Mouse (Mus musculus) kidney, embryonic 14.5 days (tissue): ENCODE results near the gene Ramp2. TPM values are rescaled to one million over a fixed set of nuclear protein-coding genes. Genes with fewer than 3 reads are reported as not detected.

Experiments used
- ATAC-seq: fragments of 200-750 bp; cut with Nextera tagmentation; 2 replicates; pipeline ENCODE4 v1.8.0; 2017; ENCODE audit warnings: moderate number of reproducible peaks, mild to moderate bottlenecking, moderate TSS enrichment, moderate library complexity; ENCODE audit not compliant: low FRiP score, low TSS enrichment
- H3K27ac ChIP-seq: fragments of 300-500 bp; sonication (generic); 2 replicates; pipeline ENCODE4 v1.5.1; 2014; ENCODE audit warnings: low read depth, mild to moderate bottlenecking, low read length, moderate library complexity, mixed read lengths
- H3K27me3 ChIP-seq: fragments of 300-500 bp; sonication (generic); 2 replicates; pipeline ENCODE4 v1.6.1; 2014; ENCODE audit warnings: mild to moderate bottlenecking, low read length; ENCODE audit not compliant: control insufficient read depth, insufficient read depth
- H3K36me3 ChIP-seq: fragments of 300-500 bp; sonication (generic); 2 replicates; pipeline ENCODE4 v1.6.1; 2014; ENCODE audit warnings: low read length, mixed read lengths; ENCODE audit not compliant: control insufficient read depth, insufficient read depth
- H3K4me1 ChIP-seq: fragments of 300-500 bp; sonication (generic); 2 replicates; pipeline ENCODE4 v1.6.1; 2014; ENCODE audit warnings: low read length, mixed read lengths; ENCODE audit not compliant: control insufficient read depth, insufficient read depth
- H3K4me2 ChIP-seq: fragments of 300-500 bp; sonication (generic); replicated peaks from 2 replicates; pipeline ENCODE4 v1.6.1; 2014; ENCODE audit warnings: low read depth, mild to moderate bottlenecking, low read length
- H3K4me3 ChIP-seq: fragments of 300-500 bp; sonication (generic); 2 replicates; pipeline ENCODE4 v1.5.1; 2014; ENCODE audit warnings: mild to moderate bottlenecking, low read length
- H3K9ac ChIP-seq: fragments of 300-500 bp; sonication (generic); 2 replicates; pipeline ENCODE4 v1.6.1; 2014; ENCODE audit warnings: low read depth, mild to moderate bottlenecking, low read length, moderate library complexity
- H3K9me3 ChIP-seq: fragments of 300-500 bp; sonication (generic); 2 replicates; pipeline ENCODE4 v1.6.1; 2016; ENCODE audit warnings: low read length; ENCODE audit not compliant: control insufficient read depth
- WGBS: fragments of 180-500 bp; shearing (Covaris S2); extraction: QIAGEN DNeasy Blood & Tissue Kit; methylation state at CpG from one replicate; pipeline ENCODE4 v1.1.7; 2014; 5-methylcytosine and 5-hydroxymethylcytosine counted together
- polyA plus RNA-seq: library from polyadenylated mRNA; unstranded; fragments of >200 nt; fragmentation: Nextera tagmentation; extraction: Ambion mirVana; gene quantifications from 2 replicates; pipeline ENCODE4 v1.2.1, GENCODE M21; 2014

Ramp2 gene
- polyA plus RNA-seq, 1 experiment from 2014 or later, result 248 TPM

DNA sequence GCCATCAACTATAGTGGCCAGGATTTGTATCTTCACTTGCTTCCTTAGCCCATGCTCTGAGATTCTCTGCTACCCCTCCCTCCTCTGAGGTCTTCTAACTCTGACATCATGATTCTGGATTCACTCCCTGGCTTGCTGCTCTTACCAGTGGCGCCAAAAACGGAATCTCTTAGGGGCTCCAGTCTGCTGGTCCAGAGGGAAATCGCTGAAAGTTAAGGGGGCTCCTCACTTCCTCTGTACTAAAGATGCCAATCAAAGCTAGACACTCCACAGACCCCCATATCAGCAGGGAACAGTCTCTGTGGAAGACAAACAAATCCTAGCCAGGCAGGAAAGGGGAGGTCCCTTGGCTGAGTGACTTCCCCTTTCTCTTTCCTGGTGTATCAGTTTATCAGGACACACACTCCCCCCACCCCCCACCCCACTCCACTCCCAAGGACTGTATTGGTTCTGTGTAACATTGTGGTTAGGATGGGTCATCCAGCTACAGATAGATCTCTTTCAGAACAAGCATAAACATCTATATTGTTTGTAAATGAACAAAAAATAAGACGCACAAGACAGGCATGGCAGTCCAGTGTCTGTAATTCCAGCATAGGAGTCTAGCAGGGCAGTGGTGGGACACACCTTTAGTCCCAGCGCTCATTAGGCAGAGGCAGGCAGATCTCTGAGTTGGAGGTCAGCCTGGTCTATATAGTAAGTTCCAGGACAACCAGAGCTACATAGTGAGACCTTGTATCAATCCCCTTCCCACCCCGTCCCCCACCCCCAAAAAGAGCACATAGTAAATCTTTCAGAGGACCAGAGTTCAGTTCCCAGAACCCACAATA, 13.6 kb upstream of the Ramp2 start:
- Histone ChIP-seq H3K9me3 (no peaks in the 10 kb centered on the region), H3K27ac (peak overlapping the region; percentile 95), H3K4me1 (peaks cover 40% of the 10 kb centered on the region), H3K4me3 (peak overlapping the region; percentile 20), H3K27me3 (no peaks in the 10 kb centered on the region), H3K9ac (peak overlapping the region; percentile 3), H3K4me2 (peak overlapping the region; percentile 48), H3K36me3 (no peaks in the 10 kb centered on the region)
- peak; percentile 77 for ATAC-seq
- WGBS, result 48% methylated on average over 6 of the region's 6 CpGs

DNA sequence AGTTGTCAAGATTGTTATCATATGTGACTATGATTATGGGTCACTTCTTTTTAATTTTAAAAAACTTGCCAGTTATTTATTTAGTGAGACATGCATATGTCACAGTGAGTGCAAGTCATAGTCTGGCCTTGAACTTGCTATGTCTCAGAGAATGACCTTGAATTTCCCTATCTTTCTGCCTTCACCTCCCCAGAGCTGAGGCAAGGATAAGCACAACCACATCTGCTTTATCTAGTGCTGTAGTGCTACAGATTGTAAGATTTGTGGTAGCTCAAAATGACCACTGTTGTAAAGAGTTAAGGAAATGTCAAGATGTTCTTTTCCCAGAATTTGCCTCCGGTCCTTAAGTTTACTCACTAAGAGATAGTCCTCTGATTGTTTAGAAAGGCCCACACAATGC, 12.6 kb upstream of the Ramp2 start:
- 64% methylated on average over 1 of the region's 1 CpGs for WGBS

DNA sequence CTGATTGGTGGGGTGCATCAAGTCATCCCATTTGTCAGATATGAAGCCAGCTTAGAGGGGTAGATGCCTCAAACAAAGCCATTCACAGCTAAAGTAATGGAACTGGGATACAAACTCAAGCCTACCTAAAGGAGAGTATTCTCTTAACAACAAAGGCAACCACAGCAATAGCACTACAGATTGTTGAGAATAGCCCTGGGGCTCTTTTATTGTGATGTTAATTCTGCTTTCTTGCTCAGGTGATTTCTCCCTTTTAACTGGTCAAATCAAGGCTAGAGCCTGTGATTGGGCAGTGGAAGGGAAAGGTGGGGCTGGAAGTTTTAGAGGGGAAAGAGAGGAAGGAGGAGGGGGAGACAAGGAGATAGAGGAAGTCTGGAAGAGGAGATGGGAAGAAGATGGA, 11.7 kb upstream of the Ramp2 start:
- Histone ChIP-seq H3K4me1 (peaks cover 42% of the 10 kb centered on the region), H3K27ac (no peak overlapping the region)

More for the DNA sequence above, 12.6 kb upstream of the Ramp2 start:
- Histone ChIP-seq H3K27ac (peak overlapping the region; percentile 0; the same call in 1 of the 2 replicates), H3K9ac (no peak overlapping the region), H3K9me3 (no peaks in the 10 kb centered on the region), H3K4me1 (peaks cover 43% of the 10 kb centered on the region), H3K4me3 (no peak overlapping the region), H3K27me3 (no peaks in the 10 kb centered on the region), H3K36me3 (no peaks in the 10 kb centered on the region), H3K4me2 (no peak overlapping the region)
- no peak for ATAC-seq

DNA sequence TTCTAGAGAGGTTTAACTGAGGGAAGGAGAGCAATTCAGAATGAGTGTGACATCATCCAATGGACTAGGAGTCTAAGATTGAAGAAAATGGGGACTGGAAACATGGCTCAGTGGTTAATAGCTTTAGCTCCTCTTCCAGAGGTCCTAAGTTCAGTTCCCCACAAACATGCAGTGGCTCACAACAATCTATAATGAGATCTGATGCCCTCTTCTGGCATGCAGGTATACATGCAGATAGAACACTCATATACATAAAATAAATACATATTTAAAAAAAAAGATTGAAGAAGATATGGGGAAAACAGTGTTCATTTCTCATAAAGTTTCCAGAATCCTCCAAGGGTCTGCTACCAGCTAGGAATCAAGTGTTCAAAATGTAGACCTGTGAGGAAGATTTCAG, 10.4 kb upstream of the Ramp2 start:
- H3K4me1 ChIP-seq, result peaks cover 29% of the 10 kb centered on the region
- ATAC-seq, result no peak
- H3K36me3 ChIP-seq, result no peaks in the 10 kb centered on the region

More for the DNA sequence above, 11.7 kb upstream of the Ramp2 start:
- Histone ChIP-seq H3K27me3 (no peaks in the 10 kb centered on the region), H3K9ac (no peak overlapping the region), H3K36me3 (no peaks in the 10 kb centered on the region), H3K4me2 (no peak overlapping the region), H3K9me3 (no peaks in the 10 kb centered on the region), H3K4me3 (no peak overlapping the region)
- no peak for ATAC-seq

DNA sequence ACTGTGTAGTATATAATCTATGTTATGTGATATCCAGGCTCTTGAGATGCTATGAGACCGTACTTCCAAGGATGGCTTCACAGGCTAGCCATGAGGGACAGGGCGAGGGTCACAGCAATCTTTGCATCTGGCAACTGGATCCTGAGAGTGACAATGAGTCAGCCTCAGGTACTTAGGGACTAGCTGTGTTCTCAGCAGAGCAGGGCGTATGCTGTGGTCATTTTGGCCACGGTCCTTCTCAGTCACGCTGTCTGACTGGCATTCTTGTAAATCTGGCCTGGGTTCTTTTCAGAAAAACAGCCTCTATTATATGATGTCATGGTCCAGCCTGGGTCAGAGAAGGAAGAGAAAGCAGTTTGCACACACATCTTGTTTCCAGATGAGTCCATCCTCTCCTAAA, 9.0 kb upstream of the Ramp2 start:
- no peaks in the 10 kb centered on the region for H3K36me3 ChIP-seq
- no peaks in the 10 kb centered on the region for H3K9me3 ChIP-seq
- no peak overlapping the region for H3K27ac ChIP-seq
- WGBS, result 89% methylated on average over 5 of the region's 5 CpGs
- no peak for ATAC-seq
- no peak overlapping the region for H3K4me2 ChIP-seq
- peaks cover 15% of the 10 kb centered on the region for H3K4me1 ChIP-seq
- no peak overlapping the region for H3K9ac ChIP-seq
- H3K27me3 ChIP-seq, result no peaks in the 10 kb centered on the region
- H3K4me3 ChIP-seq, result no peak overlapping the region

More for the DNA sequence above, 10.4 kb upstream of the Ramp2 start:
- H3K4me3 ChIP-seq, result no peak overlapping the region
- H3K9ac ChIP-seq, result no peak overlapping the region
- no peaks in the 10 kb centered on the region for H3K27me3 ChIP-seq
- H3K27ac ChIP-seq, result no peak overlapping the region
- H3K9me3 ChIP-seq, result no peaks in the 10 kb centered on the region
- H3K4me2 ChIP-seq, result no peak overlapping the region

DNA sequence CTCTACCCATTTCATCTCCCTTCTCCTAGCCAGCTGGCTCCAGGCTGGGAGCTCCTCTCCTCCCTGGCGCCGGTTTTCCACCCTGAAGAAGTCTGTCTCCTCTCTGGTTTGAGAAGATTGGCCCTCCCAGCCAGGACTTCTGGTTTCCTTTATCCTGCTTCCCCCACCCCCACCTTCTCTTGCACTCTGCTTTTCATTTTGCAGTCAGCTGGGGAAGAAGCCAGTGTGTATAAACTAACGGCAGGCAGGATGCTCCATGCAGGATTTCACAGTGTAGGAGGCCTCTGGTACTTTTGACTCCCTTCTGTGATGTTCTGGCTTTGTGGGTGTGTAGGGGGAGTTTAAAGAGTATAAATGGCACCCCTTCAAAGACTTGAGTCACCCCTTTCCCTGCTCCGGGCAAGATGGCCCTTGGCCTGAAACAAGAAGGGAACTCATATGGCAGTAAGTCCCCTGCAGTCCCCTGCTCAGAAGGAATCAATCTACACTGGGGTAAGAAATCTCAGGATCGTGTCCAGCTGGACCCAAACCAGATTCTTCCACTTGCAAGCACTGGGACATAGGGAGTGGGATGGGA, 7.7 kb upstream of the Ramp2 start:
- Histone ChIP-seq H3K9me3 (no peaks in the 10 kb centered on the region), H3K4me3 (no peak overlapping the region), H3K9ac (no peak overlapping the region), H3K4me2 (no peak overlapping the region), H3K36me3 (no peaks in the 10 kb centered on the region), H3K27me3 (no peaks in the 10 kb centered on the region), H3K27ac (peak overlapping the region; percentile 3; the same call in 1 of the 2 replicates), H3K4me1 (0 out of 2 replicates have a peak, but pooled peaks cover 4% of the 10 kb centered on the region)
- no peak for ATAC-seq
- 40% methylated on average over 5 of the region's 5 CpGs for WGBS

DNA sequence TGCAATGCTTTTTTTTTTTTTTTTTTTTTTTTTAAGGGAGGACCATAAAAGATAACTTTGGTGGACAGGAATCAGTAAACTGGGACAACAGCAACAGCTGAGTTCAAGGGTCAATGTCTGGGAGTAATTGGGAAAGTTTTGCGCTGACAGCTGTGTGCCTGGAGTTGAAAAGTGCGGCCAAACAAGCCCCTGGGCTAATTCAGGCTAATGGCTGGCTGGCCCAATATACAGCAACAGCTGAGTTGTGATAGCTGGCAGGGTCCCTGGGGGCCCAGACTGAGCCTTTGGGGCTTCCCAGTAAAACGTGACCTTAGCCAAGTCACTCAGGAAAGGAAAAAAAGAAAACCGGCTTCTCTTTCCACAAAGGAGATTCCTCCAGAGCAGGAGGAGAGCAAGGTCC, 757 bp upstream of the Ramp2 start:
- H3K4me2 ChIP-seq, result peak overlapping the region; percentile 93; the same call in 1 of the 2 replicates
- no peaks in the 10 kb centered on the region for H3K27me3 ChIP-seq
- H3K9me3 ChIP-seq, result no peaks in the 10 kb centered on the region
- H3K4me3 ChIP-seq, result no peak overlapping the region; the same call in 1 of the 2 replicates
- peak overlapping the region; percentile 90; the same call in 1 of the 2 replicates for H3K27ac ChIP-seq
- 10% methylated on average over 4 of the region's 4 CpGs for WGBS
- peak overlapping the region; percentile 84; the same call in 1 of the 2 replicates for H3K9ac ChIP-seq
- H3K4me1 ChIP-seq, result peaks cover 23% of the 10 kb centered on the region
- no peak for ATAC-seq
- no peaks in the 10 kb centered on the region for H3K36me3 ChIP-seq

DNA sequence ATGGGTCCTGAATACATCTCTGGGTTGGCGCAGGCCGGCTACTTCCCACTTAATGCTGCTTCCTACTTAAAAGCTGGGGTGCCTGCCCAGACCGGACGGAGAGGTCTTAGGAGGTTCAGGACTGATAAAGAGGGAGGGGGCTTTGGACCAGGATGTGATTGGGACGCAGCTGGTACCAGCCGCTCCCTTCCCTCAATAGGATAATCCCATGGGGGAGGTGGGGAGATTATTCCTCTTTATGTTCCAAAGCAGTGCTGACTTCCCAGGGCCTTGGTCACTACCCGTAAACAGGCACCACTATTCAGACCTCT, 829 bp downstream of the Ramp2 start:
- Histone ChIP-seq H3K36me3 (no peaks in the 10 kb centered on the region), H3K27ac (peak overlapping the region; percentile 90), H3K4me3 (peak overlapping the region; percentile 74), H3K4me2 (peak overlapping the region; percentile 93), H3K9me3 (no peaks in the 10 kb centered on the region), H3K4me1 (peaks cover 23% of the 10 kb centered on the region), H3K27me3 (no peaks in the 10 kb centered on the region), H3K9ac (peak overlapping the region; percentile 84)
- 7% methylated on average over 7 of the region's 7 CpGs for WGBS
- no peak; the same call in 1 of the 2 replicates for ATAC-seq

DNA sequence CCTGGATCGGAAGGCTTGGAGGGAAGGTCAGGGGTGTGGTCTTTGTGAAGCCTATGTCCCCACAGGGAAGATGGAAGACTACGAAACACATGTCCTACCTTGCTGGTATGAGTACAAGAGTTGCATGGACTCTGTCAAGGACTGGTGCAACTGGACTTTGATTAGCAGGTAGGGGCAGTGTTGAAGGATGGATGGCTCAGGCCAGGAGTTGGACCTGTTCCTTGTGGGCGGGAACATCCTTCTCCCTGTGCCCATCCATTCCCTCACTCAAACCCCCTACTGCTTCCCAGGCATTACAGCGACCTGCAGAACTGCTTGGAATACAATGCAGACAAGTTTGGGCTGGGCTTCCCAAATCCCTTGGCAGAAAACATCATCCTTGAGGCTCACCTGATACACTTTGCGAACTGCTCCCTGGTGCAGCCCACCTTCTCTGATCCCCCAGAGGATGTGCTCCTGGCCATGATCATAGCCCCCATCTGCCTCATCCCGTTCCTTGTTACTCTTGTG, 1.7 kb downstream of the Ramp2 start:
- ATAC-seq, result no peak
- H3K36me3 ChIP-seq, result no peaks in the 10 kb centered on the region
- no peaks in the 10 kb centered on the region for H3K9me3 ChIP-seq
- H3K4me3 ChIP-seq, result peak overlapping the region; percentile 74
- H3K4me2 ChIP-seq, result peak overlapping the region; percentile 93
- H3K27ac ChIP-seq, result peak overlapping the region; percentile 90
- WGBS, result 81% methylated on average over 6 of the region's 6 CpGs
- peaks cover 26% of the 10 kb centered on the region for H3K4me1 ChIP-seq
- H3K9ac ChIP-seq, result peak overlapping the region; percentile 84; the same call in 1 of the 2 replicates
- H3K27me3 ChIP-seq, result no peaks in the 10 kb centered on the region
